Mouse (Mus musculus) G1E (cell line): Measurements from ENCODE around the gene Abcc5. TPM values are rescaled to one million over a fixed set of nuclear protein-coding genes. Genes with fewer than 3 reads are reported as not detected.

ENCODE experiments used
- ATAC-seq: 2 replicates; pipeline ENCODE4 v1.8.0; 2016; ENCODE audit warnings: mild to moderate bottlenecking; ENCODE audit not compliant: insufficient number of reproducible peaks, poor library complexity, low FRiP score, severe bottlenecking; ENCODE audit errors: extremely low read depth
- DNase-seq: peaks from one replicate; pipeline ENCODE4 v3.0.0; 2012; ENCODE audit warnings: low spot score
- H3K27me3 ChIP-seq: 2 replicates; pipeline ENCODE4 v1.6.1; 2012; ENCODE audit warnings: mild to moderate bottlenecking, low read length, inconsistent platforms; ENCODE audit not compliant: insufficient read depth
- H3K36me3 ChIP-seq: replicated peaks from 2 replicates; pipeline ENCODE3; 2012; ENCODE audit warnings: mild to moderate bottlenecking, inconsistent platforms
- H3K4me1 ChIP-seq: 2 replicates; pipeline ENCODE4 v1.6.1; 2012; ENCODE audit warnings: low read depth, low read length, inconsistent platforms, mixed read lengths; ENCODE audit not compliant: insufficient read depth
- H3K4me3 ChIP-seq: 2 replicates; pipeline ENCODE4 v1.5.1; 2012; ENCODE audit warnings: low read depth, mild to moderate bottlenecking, inconsistent platforms, low read length, moderate library complexity, mixed read lengths
- H3K9me3 ChIP-seq: replicated peaks from 2 replicates; pipeline ENCODE4 v1.6.1; 2012; ENCODE audit warnings: inconsistent platforms
- CTCF ChIP-seq: IDR thresholded peaks from 2 replicates; pipeline ENCODE4 v1.5.1; 2012; ENCODE audit warnings: low read depth, low read length, inconsistent platforms, mixed read lengths
- GATA1 ChIP-seq: IDR thresholded peaks from 2 replicates; pipeline ENCODE4 v1.6.1; 2012; ENCODE audit warnings: borderline replicate concordance, low read length, inconsistent platforms, mixed read lengths
- GATA2 ChIP-seq: IDR thresholded peaks from 2 replicates; pipeline ENCODE4 v1.6.1; 2012; ENCODE audit warnings: low read depth, low read length, inconsistent platforms, borderline replicate concordance
- POLR2AphosphoS5 ChIP-seq: IDR thresholded peaks from 2 replicates; pipeline ENCODE4 v1.6.1; 2012; ENCODE audit warnings: low read depth, low read length, inconsistent platforms; ENCODE audit not compliant: insufficient replicate concordance
- TAL1 ChIP-seq: conservative IDR thresholded peaks from 2 replicates; pipeline ENCODE4 v1.6.1; 2012; ENCODE audit warnings: low read depth, low read length, inconsistent platforms, mixed read lengths
- polyA plus RNA-seq: library from polyadenylated mRNA; stranded (reverse); fragments of >175 nt; gene quantifications from 2 replicates; pipeline ENCODE4 v1.2.3, GENCODE M21; 2012
- total RNA-seq, 2 experiments: library from RNA; stranded (forward) in 1 of 2; stranded (reverse) in 1 of 2; fragments of 200-1000 nt in 1 of 2; fragments of >200 nt in 1 of 2; fragmentation: Nextera tagmentation in 1 of 2; gene quantifications; 2 replicates each; pipeline ENCODE4 v1.2.3; 2014 to 2017

Gene Abcc5
- total and polyA plus RNA-seq, 3 experiments = 3.6 to 76.4 (median 24.6) TPM

- no peak for DNase-seq
- no peaks in the 10 kb centered on the region for H3K27me3 ChIP-seq
- no peak overlapping the region for H3K4me3 ChIP-seq
- no peaks in the 10 kb centered on the region for H3K4me1 ChIP-seq
- H3K9me3 ChIP-seq = no peaks in the 10 kb centered on the region
- H3K36me3 ChIP-seq = peaks cover 67% of the 10 kb centered on the region
- no peak for ATAC-seq
- TF ChIP-seq CTCF = no peak
- TF ChIP-seq GATA1 = no peak
- TF ChIP-seq GATA2 = no peak
- no peak for TF ChIP-seq TAL1
- TF ChIP-seq POLR2AphosphoS5 = no peak
Measured at GRCm38 (mm10) chr16:20400707-20401591, 25.2 kb downstream of the Abcc5 start.

GRCm38 (mm10) chr16:20396851-20397250 is 29.3 kb downstream of the Abcc5 start:
- Histone ChIP-seq H3K27me3 (no peaks in the 10 kb centered on the region), H3K4me3 (no peak overlapping the region), H3K36me3 (peaks cover 66% of the 10 kb centered on the region), H3K9me3 (no peaks in the 10 kb centered on the region), H3K4me1 (no peaks in the 10 kb centered on the region)
- DNase-seq (no peak), ATAC-seq (no peak)
- no peak for TF ChIP-seq GATA1
- TF ChIP-seq CTCF = no peak
- TF ChIP-seq TAL1 = no peak
- TF ChIP-seq POLR2AphosphoS5 = no peak
- TF ChIP-seq GATA2 = no peak

GRCm38 (mm10) chr16:20395216-20395907 is 30.8 kb downstream of the Abcc5 start:
- H3K9me3 ChIP-seq = no peaks in the 10 kb centered on the region
- H3K27me3 ChIP-seq = no peaks in the 10 kb centered on the region
- H3K36me3 ChIP-seq = peaks cover 69% of the 10 kb centered on the region
- H3K4me3 ChIP-seq = no peak overlapping the region
- TF ChIP-seq CTCF = no peak
- no peak for TF ChIP-seq GATA2
- no peak for TF ChIP-seq TAL1
- TF ChIP-seq POLR2AphosphoS5 = no peak
- TF ChIP-seq GATA1 = no peak
- DNase-seq (no peak), ATAC-seq (no peak)
- H3K4me1 ChIP-seq = no peaks in the 10 kb centered on the region

- TF ChIP-seq POLR2AphosphoS5 (no peak), CTCF (no peak), GATA1 (no peak), GATA2 (no peak), TAL1 (no peak)
- Histone ChIP-seq H3K4me3 (no peak overlapping the region), H3K4me1 (no peaks in the 10 kb centered on the region), H3K27me3 (no peaks in the 10 kb centered on the region), H3K9me3 (no peaks in the 10 kb centered on the region), H3K36me3 (peaks cover 66% of the 10 kb centered on the region)
- ATAC-seq (no peak), DNase-seq (no peak)
Measured at GRCm38 (mm10) chr16:20391753-20392152, 34.4 kb downstream of the Abcc5 start.

- no peaks in the 10 kb centered on the region for H3K27me3 ChIP-seq
- H3K9me3 ChIP-seq = no peaks in the 10 kb centered on the region
- DNase-seq = no peak
- ATAC-seq = no peak
- no peak overlapping the region for H3K4me3 ChIP-seq
- TF ChIP-seq POLR2AphosphoS5 (no peak), GATA1 (no peak), GATA2 (no peak), TAL1 (no peak), CTCF (no peak)
- peaks cover 55% of the 10 kb centered on the region for H3K36me3 ChIP-seq
- no peaks in the 10 kb centered on the region for H3K4me1 ChIP-seq
Measured at GRCm38 (mm10) chr16:20390233-20390632, 36.0 kb downstream of the Abcc5 start.

GRCm38 (mm10) chr16:20381031-20381430 is 45.2 kb downstream of the Abcc5 start:
- Histone ChIP-seq H3K4me1 (no peaks in the 10 kb centered on the region), H3K4me3 (no peak overlapping the region), H3K27me3 (no peaks in the 10 kb centered on the region), H3K36me3 (peaks cover 32% of the 10 kb centered on the region), H3K9me3 (no peaks in the 10 kb centered on the region)
- TF ChIP-seq POLR2AphosphoS5 = no peak
- no peak for TF ChIP-seq CTCF
- no peak for TF ChIP-seq GATA2
- DNase-seq (no peak), ATAC-seq (no peak)
